Mouse (Mus musculus): Measurements from ENCODE around the gene Tvp23b.

DNA sequence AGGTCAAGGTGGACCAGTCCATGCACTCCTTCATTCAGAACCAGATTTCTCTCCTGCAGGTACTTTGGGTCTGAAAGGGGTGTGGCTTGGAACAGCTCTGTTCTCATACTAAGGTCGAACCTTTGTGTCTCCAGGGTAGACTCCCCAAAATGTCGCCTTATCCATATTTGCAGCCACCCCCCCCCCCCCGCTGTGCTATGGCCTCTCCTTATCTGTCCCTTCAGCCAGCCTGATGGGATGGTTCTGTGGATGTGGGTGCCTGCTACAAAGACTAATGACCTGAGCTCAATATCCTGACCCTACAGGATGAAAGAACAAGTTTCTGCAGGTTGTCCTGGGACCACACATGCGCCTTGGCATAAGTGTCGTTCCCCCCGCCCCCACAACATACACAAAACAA, 25.9 kb upstream of the Tvp23b start:
- no peak for TF ChIP-seq EP300 (IDR thresholded peaks at IDR 0.05)
- TF ChIP-seq CTCF (IDR thresholded peaks at IDR 0.05): no peak

All from lung, postnatal 0 days (tissue).